Mouse (Mus musculus): Measurements from ENCODE around the gene Fli1. TPM values are rescaled to one million over a fixed set of nuclear protein-coding genes. Genes with fewer than 3 reads are reported as not detected.

The Fli1 gene
- polyA plus RNA-seq, 1 experiment from 2014 or later: 20.2 TPM

DNA sequence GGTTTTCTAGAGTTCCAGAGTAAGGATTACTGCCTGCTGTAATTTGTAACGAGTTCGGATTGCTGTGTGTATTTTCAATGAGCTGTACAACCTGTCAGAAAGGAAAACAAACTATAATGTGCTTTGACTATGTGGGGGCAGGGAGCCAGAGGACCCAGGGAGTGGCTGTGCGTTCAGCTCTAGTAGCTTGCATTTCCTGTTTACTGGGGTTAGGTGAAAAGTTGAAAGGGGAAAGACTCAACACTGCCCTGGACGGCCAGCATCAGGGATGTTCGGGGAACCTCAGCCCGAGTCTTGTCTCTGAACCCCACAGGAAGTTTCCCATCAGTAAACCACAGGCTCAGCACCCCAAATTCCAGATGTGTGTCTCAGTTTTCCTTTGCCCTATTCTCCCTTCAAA lies 43.2 kb downstream of the Fli1 start:
- Histone ChIP-seq H3K9ac (no peak overlapping the region), H3K4me3 (no peak overlapping the region), H3K27me3 (replicated peaks) (no peaks in the 10 kb centered on the region), H3K9me3 (replicated peaks) (no peaks in the 10 kb centered on the region), H3K4me1 (replicated peaks) (peaks cover 22% of the 10 kb centered on the region), H3K4me2 (no peak overlapping the region), H3K36me3 (no peaks in the 10 kb centered on the region), H3K27ac (ENCODE audit: poor library complexity, severe bottlenecking) (no peak overlapping the region)
- WGBS: 62% methylated on average over 6 of the region's 6 CpGs
- no peak for ATAC-seq (ENCODE audit: insufficient number of reproducible peaks, low FRiP score)

DNA sequence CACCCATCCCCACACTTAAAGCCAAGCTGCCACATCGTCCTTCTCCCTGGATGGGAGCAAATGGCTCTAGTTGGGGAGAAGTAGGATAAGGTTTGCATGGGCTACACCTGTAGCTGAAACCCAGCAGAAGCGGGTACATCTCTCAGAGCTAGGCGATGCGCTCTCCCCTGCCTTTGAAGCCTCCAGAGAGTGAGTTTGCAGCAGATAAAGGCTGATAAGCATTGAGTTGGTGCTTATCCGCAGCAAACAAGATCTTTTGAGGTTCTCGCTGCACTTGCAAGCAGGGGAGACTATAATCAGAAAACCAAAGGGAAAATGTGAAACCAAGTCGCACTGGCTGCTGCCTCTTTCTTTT lies 47.0 kb downstream of the Fli1 start:
- H3K9ac ChIP-seq: no peak overlapping the region
- H3K4me1 ChIP-seq (replicated peaks): peaks cover 12% of the 10 kb centered on the region
- H3K4me3 ChIP-seq: no peak overlapping the region
- peak overlapping the region; percentile 38 for H3K4me2 ChIP-seq
- ATAC-seq (ENCODE audit: insufficient number of reproducible peaks, low FRiP score): no peak
- H3K9me3 ChIP-seq (replicated peaks): no peaks in the 10 kb centered on the region
- no peaks in the 10 kb centered on the region for H3K36me3 ChIP-seq
- H3K27ac ChIP-seq (ENCODE audit: poor library complexity, severe bottlenecking): 0 out of 2 replicates have a peak overlapping the region, but pooled peaks have one; percentile 5
- WGBS: 19% methylated on average over 7 of the region's 7 CpGs
- no peaks in the 10 kb centered on the region for H3K27me3 ChIP-seq (replicated peaks)

DNA sequence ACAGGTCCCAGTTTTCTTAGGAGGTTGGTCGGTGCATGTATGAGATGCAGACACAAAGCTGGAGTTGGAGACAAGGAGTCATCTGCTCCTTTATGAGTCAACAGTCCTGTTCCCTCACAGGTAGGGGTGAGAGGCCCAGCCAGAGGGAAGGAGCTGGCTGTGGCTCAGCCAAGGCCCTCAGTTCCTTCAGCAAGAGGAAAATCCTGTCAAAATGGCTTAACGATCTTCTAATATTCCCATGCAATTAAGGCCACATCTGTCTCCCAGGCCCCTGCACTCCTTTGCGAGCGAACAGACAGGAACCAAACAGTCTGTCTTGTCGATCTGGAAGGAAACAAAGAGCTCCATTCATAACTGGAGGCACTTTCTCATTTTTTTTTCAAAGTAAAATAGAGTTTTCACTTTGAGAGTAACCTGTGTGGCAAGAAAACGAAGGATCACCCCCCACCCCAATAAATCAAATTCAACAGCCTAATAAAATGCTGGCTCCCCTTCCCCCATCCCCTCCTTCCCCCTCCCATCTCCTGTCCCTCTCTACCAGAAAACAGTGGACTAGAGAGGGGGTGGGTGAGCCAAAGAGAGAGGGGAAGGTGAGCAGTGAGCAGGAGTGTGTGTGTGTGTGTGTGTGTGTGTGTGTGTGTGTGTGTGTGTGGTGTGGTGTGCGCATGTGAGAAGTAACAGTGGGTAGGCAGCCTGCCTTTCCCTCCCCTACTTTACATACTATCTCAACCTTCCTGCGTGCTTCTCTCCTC lies 47.6 kb downstream of the Fli1 start:
- ATAC-seq (ENCODE audit: insufficient number of reproducible peaks, low FRiP score): no peak
- no peaks in the 10 kb centered on the region for H3K27me3 ChIP-seq (replicated peaks)
- peak overlapping the region; percentile 38; the same call in 1 of the 2 replicates for H3K4me2 ChIP-seq
- H3K4me3 ChIP-seq: no peak overlapping the region
- H3K27ac ChIP-seq (ENCODE audit: poor library complexity, severe bottlenecking): 0 out of 2 replicates have a peak overlapping the region, but pooled peaks have one; percentile 5
- H3K9ac ChIP-seq: no peak overlapping the region
- 47% methylated on average over 8 of the region's 8 CpGs for WGBS
- H3K4me1 ChIP-seq (replicated peaks): peaks cover 12% of the 10 kb centered on the region
- H3K36me3 ChIP-seq: no peaks in the 10 kb centered on the region
- no peaks in the 10 kb centered on the region for H3K9me3 ChIP-seq (replicated peaks)

DNA sequence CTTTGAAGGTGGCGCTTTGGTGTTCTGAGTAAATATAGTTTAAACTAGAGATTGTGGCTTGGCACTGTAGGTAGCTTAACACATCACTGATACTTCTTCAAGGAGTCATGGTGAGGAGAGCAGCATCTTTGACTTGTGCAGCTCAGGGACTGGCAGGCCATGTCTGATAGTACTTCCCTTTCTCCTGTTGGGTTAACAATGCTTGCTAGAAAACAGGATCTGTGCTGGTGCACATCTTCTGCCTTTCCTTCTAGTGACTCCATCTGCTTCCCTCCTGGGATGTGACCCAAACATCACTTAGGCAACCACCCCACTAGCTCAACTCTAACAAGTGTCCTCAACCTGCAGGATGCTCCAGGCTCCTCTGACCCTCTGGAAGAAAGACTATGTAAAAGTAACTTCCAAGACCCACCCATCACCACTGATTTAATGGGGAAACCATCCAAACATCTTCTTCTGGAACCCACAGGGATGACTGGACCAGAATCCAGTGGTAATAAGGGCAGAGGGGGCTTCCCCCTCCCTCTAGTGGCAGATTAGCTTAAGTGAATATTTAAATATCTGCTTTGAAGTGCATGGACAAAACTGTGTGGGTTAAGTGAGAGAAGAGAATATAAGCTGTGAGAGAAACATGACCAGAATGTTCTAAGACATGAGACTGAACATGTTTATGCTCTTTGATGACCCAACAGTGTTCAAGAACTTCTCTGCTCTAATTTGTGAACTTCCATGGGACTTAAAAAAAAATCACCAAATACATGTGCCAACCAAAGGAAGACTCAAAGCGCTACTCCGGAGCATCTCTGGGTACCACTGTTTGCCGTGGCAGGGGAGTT lies 48.9 kb downstream of the Fli1 start:
- Histone ChIP-seq H3K36me3 (no peaks in the 10 kb centered on the region), H3K4me1 (replicated peaks) (peaks cover 12% of the 10 kb centered on the region), H3K9me3 (replicated peaks) (no peaks in the 10 kb centered on the region), H3K9ac (no peak overlapping the region), H3K4me3 (no peak overlapping the region), H3K27me3 (replicated peaks) (no peaks in the 10 kb centered on the region), H3K27ac (ENCODE audit: poor library complexity, severe bottlenecking) (no peak overlapping the region), H3K4me2 (no peak overlapping the region)
- 85% methylated on average over 4 of the region's 4 CpGs for WGBS
- no peak for ATAC-seq (ENCODE audit: insufficient number of reproducible peaks, low FRiP score)

DNA sequence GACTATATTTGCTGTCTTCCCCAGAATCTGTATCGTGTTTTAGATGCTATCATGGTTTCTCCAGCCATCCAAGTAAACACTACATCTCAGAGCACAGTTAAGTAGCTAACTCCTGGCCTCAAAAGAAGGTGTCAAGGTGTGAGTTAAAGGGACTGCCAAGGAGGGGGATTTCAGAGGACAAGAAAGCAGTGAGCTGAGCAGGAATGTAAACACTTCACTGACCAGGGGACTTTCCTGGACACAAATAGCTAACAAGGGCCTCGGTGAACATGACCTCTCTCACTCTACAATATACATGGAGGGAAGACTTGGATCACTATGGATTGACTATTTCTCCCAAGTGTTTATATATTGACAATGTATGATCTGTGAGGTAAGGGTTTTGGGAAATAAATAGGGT lies 49.9 kb downstream of the Fli1 start:
- Histone ChIP-seq H3K4me3 (no peak overlapping the region), H3K27ac (ENCODE audit: poor library complexity, severe bottlenecking) (no peak overlapping the region), H3K27me3 (replicated peaks) (no peaks in the 10 kb centered on the region), H3K4me2 (no peak overlapping the region), H3K36me3 (no peaks in the 10 kb centered on the region), H3K9me3 (replicated peaks) (no peaks in the 10 kb centered on the region), H3K4me1 (replicated peaks) (peaks cover 12% of the 10 kb centered on the region), H3K9ac (no peak overlapping the region)
- no peak for ATAC-seq (ENCODE audit: insufficient number of reproducible peaks, low FRiP score)
- 61% methylated on average over 2 of the region's 2 CpGs for WGBS

DNA sequence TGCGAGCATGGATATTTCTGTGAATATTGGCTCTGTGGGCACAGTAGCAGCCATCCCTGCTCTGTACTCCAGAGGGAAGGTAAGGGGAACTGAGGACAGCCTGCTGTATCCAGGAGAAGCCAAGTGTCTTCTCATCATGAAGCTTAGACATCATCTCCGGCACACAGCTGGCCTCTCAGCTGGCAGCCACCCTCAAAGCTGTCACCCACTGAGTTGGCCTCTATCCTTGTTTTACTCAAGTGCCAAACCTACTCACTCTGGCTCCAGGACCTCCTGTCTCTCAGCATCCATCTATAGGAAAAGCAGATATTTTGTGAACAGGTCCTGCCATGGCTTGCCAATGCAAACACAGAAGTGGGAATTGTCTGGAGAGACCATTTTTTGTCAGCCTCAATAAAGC lies 51.2 kb downstream of the Fli1 start:
- Histone ChIP-seq H3K9me3 (replicated peaks) (no peaks in the 10 kb centered on the region), H3K36me3 (no peaks in the 10 kb centered on the region), H3K9ac (no peak overlapping the region), H3K27me3 (replicated peaks) (no peaks in the 10 kb centered on the region), H3K4me1 (replicated peaks) (peaks cover 10% of the 10 kb centered on the region), H3K27ac (ENCODE audit: poor library complexity, severe bottlenecking) (no peak overlapping the region), H3K4me2 (no peak overlapping the region), H3K4me3 (no peak overlapping the region)
- ATAC-seq (ENCODE audit: insufficient number of reproducible peaks, low FRiP score): no peak
- WGBS: 88% methylated on average over 2 of the region's 2 CpGs

DNA sequence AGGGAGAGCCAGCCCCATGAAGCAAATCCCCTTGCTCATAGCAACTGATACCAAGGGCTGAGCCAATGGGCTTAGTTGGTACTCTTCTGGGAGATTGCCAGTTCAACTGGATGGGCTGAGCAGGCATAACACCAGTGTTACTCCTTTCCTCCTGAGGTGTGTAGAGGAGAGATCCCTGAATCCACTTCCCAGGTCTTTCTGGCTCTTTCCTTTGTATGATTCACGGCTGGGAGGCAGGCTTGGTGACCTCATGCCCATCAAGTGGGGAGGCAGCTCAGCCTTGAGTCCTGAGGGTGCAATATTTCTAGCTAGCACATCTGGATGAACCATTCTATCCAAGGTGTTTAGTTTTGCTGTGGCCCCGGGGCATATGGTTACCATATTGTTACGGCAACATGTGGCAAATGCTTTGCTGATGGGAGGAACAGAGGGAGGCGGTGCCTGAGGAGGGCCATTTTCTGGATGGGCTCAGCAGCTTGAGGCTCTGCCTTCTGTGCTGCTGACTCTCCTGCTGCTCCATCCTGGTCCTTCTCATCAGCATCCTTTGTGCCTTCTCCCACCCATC lies 52.8 kb downstream of the Fli1 start:
- no peaks in the 10 kb centered on the region for H3K4me1 ChIP-seq (replicated peaks)
- WGBS: 81% methylated on average over 4 of the region's 4 CpGs

DNA sequence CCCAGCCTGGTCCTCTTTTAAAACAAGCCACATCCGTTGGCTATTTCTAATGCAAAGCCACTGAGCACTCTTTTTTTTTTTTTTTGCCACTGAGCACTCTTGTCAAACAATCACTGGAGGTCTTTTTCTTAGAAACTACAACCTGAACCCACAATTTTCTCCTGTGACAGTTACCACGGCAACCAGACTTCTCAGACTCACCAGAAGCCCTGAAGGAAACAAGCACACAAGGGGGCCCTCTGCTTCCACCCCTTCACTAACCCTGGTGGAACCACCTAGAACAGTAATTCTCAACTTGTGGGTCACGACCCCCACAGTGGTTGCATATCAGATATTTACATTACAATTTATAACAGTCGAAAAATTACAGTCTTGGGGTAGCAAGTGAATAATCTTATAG lies 53.3 kb downstream of the Fli1 start:
- Histone ChIP-seq H3K27ac (ENCODE audit: poor library complexity, severe bottlenecking) (no peak overlapping the region), H3K4me3 (no peak overlapping the region), H3K9me3 (replicated peaks) (no peaks in the 10 kb centered on the region), H3K36me3 (no peaks in the 10 kb centered on the region), H3K27me3 (replicated peaks) (no peaks in the 10 kb centered on the region), H3K4me2 (no peak overlapping the region), H3K4me1 (replicated peaks) (peaks cover 4% of the 10 kb centered on the region), H3K9ac (no peak overlapping the region)
- 60% methylated on average over 4 of the region's 4 CpGs for WGBS
- ATAC-seq (ENCODE audit: insufficient number of reproducible peaks, low FRiP score): no peak

More for the DNA sequence above, 52.8 kb downstream of the Fli1 start:
- H3K27me3 ChIP-seq (replicated peaks): no peaks in the 10 kb centered on the region
- H3K9me3 ChIP-seq (replicated peaks): no peaks in the 10 kb centered on the region
- H3K4me3 ChIP-seq: no peak overlapping the region
- H3K4me2 ChIP-seq: no peak overlapping the region
- ATAC-seq (ENCODE audit: insufficient number of reproducible peaks, low FRiP score): no peak
- no peak overlapping the region for H3K9ac ChIP-seq
- H3K27ac ChIP-seq (ENCODE audit: poor library complexity, severe bottlenecking): no peak overlapping the region
- H3K36me3 ChIP-seq: no peaks in the 10 kb centered on the region

DNA sequence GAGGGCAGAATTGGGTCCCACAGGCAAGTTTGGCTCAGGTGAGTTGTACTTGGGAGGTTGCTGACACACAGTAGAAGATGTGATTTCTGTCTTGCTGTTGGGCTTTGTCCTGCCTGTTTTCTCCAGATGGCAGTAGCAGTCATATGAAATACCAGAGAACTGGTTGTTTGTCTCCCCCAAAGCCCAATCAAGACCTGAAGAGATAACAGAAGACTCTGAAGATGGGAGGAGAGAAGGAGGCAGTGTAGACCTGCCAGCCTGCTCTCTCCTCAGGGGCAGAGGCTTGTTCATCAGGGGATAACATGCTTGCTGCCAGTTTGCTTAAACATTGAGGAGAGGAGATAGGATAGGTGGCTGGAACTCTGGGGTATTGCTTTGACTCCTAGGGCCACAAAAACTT lies 54.0 kb downstream of the Fli1 start:
- H3K4me3 ChIP-seq: no peak overlapping the region
- no peaks in the 10 kb centered on the region for H3K9me3 ChIP-seq (replicated peaks)
- no peak for ATAC-seq (ENCODE audit: insufficient number of reproducible peaks, low FRiP score)
- no peak overlapping the region for H3K27ac ChIP-seq (ENCODE audit: poor library complexity, severe bottlenecking)
- H3K4me2 ChIP-seq: no peak overlapping the region
- no peaks in the 10 kb centered on the region for H3K27me3 ChIP-seq (replicated peaks)
- peaks cover 7% of the 10 kb centered on the region for H3K4me1 ChIP-seq (replicated peaks)
- H3K36me3 ChIP-seq: no peaks in the 10 kb centered on the region
- no peak overlapping the region for H3K9ac ChIP-seq

DNA sequence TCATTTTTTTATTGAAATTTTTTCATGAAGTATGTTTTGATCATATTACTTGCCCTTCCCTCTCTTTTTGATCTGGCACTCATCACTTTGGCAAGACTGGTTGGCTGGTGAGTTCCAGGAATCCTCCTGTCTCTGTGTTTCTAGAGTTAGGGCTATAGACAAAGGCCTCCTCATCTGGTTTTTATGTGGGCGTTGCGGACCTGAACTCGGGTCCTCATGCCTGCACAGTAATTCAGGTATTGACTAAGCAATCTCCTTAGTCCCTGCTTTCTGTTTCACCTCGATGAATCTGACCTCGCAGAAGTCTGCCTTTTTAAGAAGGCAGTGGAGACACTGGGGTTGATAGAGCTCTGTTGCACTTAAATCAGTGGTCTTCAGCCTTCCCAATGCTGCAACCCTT lies 54.8 kb downstream of the Fli1 start:
- H3K27me3 ChIP-seq (replicated peaks): no peaks in the 10 kb centered on the region
- H3K9me3 ChIP-seq (replicated peaks): no peaks in the 10 kb centered on the region
- H3K4me3 ChIP-seq: no peak overlapping the region
- peaks cover 7% of the 10 kb centered on the region for H3K4me1 ChIP-seq (replicated peaks)
- WGBS: 91% methylated on average over 5 of the region's 5 CpGs
- H3K36me3 ChIP-seq: no peaks in the 10 kb centered on the region
- H3K27ac ChIP-seq (ENCODE audit: poor library complexity, severe bottlenecking): no peak overlapping the region
- no peak overlapping the region for H3K4me2 ChIP-seq
- no peak for ATAC-seq (ENCODE audit: insufficient number of reproducible peaks, low FRiP score)
- no peak overlapping the region for H3K9ac ChIP-seq

DNA sequence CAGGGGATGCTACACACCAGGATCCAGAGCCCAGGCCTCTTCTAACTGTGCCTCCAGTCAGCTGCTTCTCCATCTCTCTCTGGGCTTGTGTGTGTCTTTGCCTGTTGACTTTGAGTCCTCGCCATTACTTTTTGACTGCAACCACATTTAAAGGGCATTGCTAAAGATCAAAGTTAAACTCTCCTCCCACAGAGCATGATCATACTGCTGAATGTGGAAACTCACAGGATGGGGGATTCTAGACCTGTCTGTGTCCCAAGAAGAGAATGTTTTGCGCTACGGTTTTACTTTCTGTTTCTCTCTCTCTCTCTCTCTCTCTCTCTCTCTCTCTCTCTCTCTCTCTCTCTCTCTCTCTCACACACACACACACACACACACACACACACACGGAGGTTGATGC lies 55.3 kb downstream of the Fli1 start:
- WGBS: 78% methylated on average over 4 of the region's 4 CpGs
- Histone ChIP-seq H3K27me3 (replicated peaks) (no peaks in the 10 kb centered on the region), H3K4me1 (replicated peaks) (peaks cover 7% of the 10 kb centered on the region), H3K9me3 (replicated peaks) (no peaks in the 10 kb centered on the region), H3K9ac (no peak overlapping the region), H3K36me3 (no peaks in the 10 kb centered on the region), H3K4me3 (no peak overlapping the region), H3K27ac (ENCODE audit: poor library complexity, severe bottlenecking) (no peak overlapping the region), H3K4me2 (no peak overlapping the region)
- ATAC-seq (ENCODE audit: insufficient number of reproducible peaks, low FRiP score): no peak
